ENCODE assay signal across 9 mouse cellular contexts in the genomic region with DNA sequence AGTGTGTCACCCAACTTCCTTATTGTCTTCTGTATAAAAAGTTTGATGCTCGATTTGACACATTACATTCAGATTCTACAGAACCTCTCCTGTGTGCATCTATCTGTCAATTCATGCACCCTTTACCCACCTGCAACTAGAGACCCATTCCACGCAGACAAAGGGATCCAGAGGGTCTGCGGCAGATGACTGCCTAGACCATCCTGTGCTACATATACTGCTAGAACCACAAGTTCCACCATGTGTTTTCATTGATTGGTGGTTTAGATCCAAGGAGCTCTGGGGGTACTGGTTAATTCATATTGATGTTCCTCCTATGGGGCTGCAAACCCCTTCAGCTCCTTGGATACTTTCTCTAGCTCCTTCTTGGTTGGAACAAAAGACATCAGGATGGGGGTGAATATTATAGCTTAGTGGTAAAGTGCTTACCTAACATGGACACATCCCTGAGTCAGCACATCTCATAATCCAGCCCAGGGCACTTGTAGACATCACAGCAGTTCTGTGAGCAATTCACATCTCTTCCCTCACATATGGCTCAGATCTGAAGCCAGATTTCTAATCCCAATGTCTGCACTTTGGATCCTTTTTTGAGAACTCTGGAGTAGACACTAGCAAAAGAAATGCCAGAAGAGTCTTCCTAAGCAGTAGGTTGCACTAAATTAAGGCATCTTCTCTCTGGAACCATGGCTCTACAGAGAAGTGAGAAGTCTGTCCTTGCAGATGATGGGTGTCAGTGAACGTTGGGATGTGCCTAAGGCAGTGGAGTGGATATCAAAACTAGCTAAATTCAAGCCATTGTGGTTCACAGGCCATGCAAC.
A peak's percentile ranks its signal among the peaks of the same experiment; 100 is the strongest.
DNase-seq lines count a peak whose midpoint lies in the region; ATAC-seq and TF ChIP-seq lines count a peak whose summit lies in the region.
"Had no signal": no experiment of that assay in that cellular context is flagged by ENCODE, and none has a peak within 500 bp of the region (broad histone marks: within the 10 kb centered on the region; RNA-seq: fewer than 3 reads in every experiment).

No protein-coding gene starts in this region.

- H3K4me1 ChIP-seq in heart, embryonic 10.5 days = no peaks in the 10 kb centered on the region; the same call in 1 of the 2 replicates
- peaks cover 8% of the 10 kb centered on the region for H3K4me1 ChIP-seq in hindbrain, embryonic 12.5 days
- H3K4me1 ChIP-seq in midbrain, embryonic 13.5 days (replicated peaks) = peaks cover 11% of the 10 kb centered on the region
- peaks cover 3% of the 10 kb centered on the region; the same call in 1 of the 2 replicates for H3K4me1 ChIP-seq in cerebellum, adult 2 months (ENCODE audit: control insufficient read depth, insufficient read depth, low read length)

- WGBS in heart, embryonic 10.5 days = 66% methylated on average over 4 of the region's 4 CpGs
- WGBS in hindbrain, embryonic 12.5 days = 74% methylated on average over 4 of the region's 4 CpGs
- 68% methylated on average over 4 of the region's 4 CpGs for WGBS in midbrain, embryonic 13.5 days
- WGBS in cerebellum, adult 2 months = 65% methylated on average over 4 of the region's 4 CpGs

- peak overlapping the region; percentile 72 for H3K4me3 ChIP-seq in heart, embryonic 10.5 days
- H3K4me3 ChIP-seq in hindbrain, embryonic 12.5 days = no peak overlapping the region
- H3K4me3 ChIP-seq in midbrain, embryonic 13.5 days (replicated peaks) = peak overlapping the region; percentile 69
- no peak overlapping the region for H3K4me3 ChIP-seq in cerebellum, adult 2 months (replicated peaks; ENCODE audit: insufficient read depth, low read depth, low read length)

- no peak overlapping the region for H3K27ac ChIP-seq in heart, embryonic 10.5 days
- H3K27ac ChIP-seq in hindbrain, embryonic 12.5 days = no peak overlapping the region
- H3K27ac ChIP-seq in midbrain, embryonic 13.5 days = no peak overlapping the region
- H3K27ac ChIP-seq in cerebellum, adult 2 months (ENCODE audit: insufficient read depth, low read length) = no peak overlapping the region

- DNase-seq in heart, embryonic 10.5 days (ENCODE audit: low spot score) = no peak
- no peak for DNase-seq in heart, adult 9 months (ENCODE audit: low spot score in 2 of 2)
- DNase-seq in MEL-GATA-1-ER (ENCODE audit: extremely low read depth, low read depth) = peak; percentile 16
- no peak for DNase-seq in ovary, adult 18-20 months (ENCODE audit: low spot score)
- no peak for DNase-seq in cerebellum, adult 2 months

- no peak for TF ChIP-seq CTCF in cerebellum, adult 2 months (IDR thresholded peaks at IDR 0.05; ENCODE audit: borderline replicate concordance, insufficient read depth, low read depth, low read length)

- no peak for TF ChIP-seq POLR2A in cerebellum, adult 2 months (IDR thresholded peaks at IDR 0.05; ENCODE audit: borderline replicate concordance, insufficient read depth, low read length)

- ATAC-seq in hindbrain, embryonic 12.5 days (ENCODE audit: low FRiP score) = no peak
- ATAC-seq in midbrain, embryonic 13.5 days = no peak
- ATAC-seq in monocyte, adult 5-6 weeks (replicated peaks; ENCODE audit: insufficient number of reproducible peaks, low FRiP score, low TSS enrichment, poor library complexity, severe bottlenecking) = no peak

- H3K9me3 ChIP-seq in heart, embryonic 10.5 days = no peaks in the 10 kb centered on the region
- H3K9me3 ChIP-seq in hindbrain, embryonic 12.5 days (replicated peaks) = no peaks in the 10 kb centered on the region
- H3K9me3 ChIP-seq in midbrain, embryonic 13.5 days = no peaks in the 10 kb centered on the region

- H3K9ac ChIP-seq in hindbrain, embryonic 12.5 days = no peak overlapping the region
- no peak overlapping the region for H3K9ac ChIP-seq in midbrain, embryonic 13.5 days (replicated peaks)

- 0 out of 2 replicates have a peak overlapping the region, but pooled peaks have one; percentile 64 for H3K4me2 ChIP-seq in hindbrain, embryonic 12.5 days (replicated peaks)
- peak overlapping the region; percentile 73 for H3K4me2 ChIP-seq in midbrain, embryonic 13.5 days (replicated peaks)

- no peaks in the 10 kb centered on the region for H3K36me3 ChIP-seq in heart, embryonic 10.5 days
- no peaks in the 10 kb centered on the region for H3K36me3 ChIP-seq in hindbrain, embryonic 12.5 days
- no peaks in the 10 kb centered on the region for H3K36me3 ChIP-seq in midbrain, embryonic 13.5 days

- no peaks in the 10 kb centered on the region for H3K27me3 ChIP-seq in heart, embryonic 10.5 days (ENCODE audit: insufficient read depth, poor library complexity, severe bottlenecking)
- H3K27me3 ChIP-seq in hindbrain, embryonic 12.5 days = no peaks in the 10 kb centered on the region
- no peaks in the 10 kb centered on the region for H3K27me3 ChIP-seq in midbrain, embryonic 13.5 days
- no peaks in the 10 kb centered on the region for H3K27me3 ChIP-seq in cerebellum, adult 2 months (ENCODE audit: control insufficient read depth, insufficient read depth, low read length)
- H3K27me3 ChIP-seq: Patski had no signal

Comparison
In these comparisons a context has a peak if more than half of its experiments do, and no peak if none do; other contexts are left out.
1. H3K4me3 ChIP-seq: peak in heart, embryonic 10.5 days (single experiment) and midbrain, embryonic 13.5 days (single experiment); none in hindbrain, embryonic 12.5 days (single experiment) and cerebellum, adult 2 months (single experiment).